10 mouse cellular contexts compared by ENCODE assay signal in genomic region chr11:79182881-79183280, GRCm38 (mm10). TPM values are rescaled to one million over a fixed set of nuclear protein-coding genes. Genes with fewer than 3 reads are reported as not detected.
A peak's percentile ranks its signal among the peaks of the same experiment; 100 is the strongest.
DNase-seq lines count a peak whose midpoint lies in the region; ATAC-seq and TF ChIP-seq lines count a peak whose summit lies in the region.
"Had no signal": no experiment of that assay in that cellular context is flagged by ENCODE, and none has a peak within 500 bp of the region (broad histone marks: within the 10 kb centered on the region; RNA-seq: fewer than 3 reads in every experiment).

No protein-coding gene starts in this region.

- no peak for TF ChIP-seq CTCF in testis, adult 2 months (IDR thresholded peaks at IDR 0.05; ENCODE audit: control insufficient read depth, insufficient read depth, insufficient replicate concordance, low read depth, low read length)
- no peak for TF ChIP-seq CTCF in liver, postnatal 0 days (IDR thresholded peaks at IDR 0.05; ENCODE audit: low read depth)

- H3K4me3 ChIP-seq in lung, embryonic 15.5 days: no peak overlapping the region
- H3K4me3 ChIP-seq in testis, adult 2 months (ENCODE audit: control insufficient read depth, low read depth, low read length): no peak overlapping the region
- no peak overlapping the region for H3K4me3 ChIP-seq in liver, postnatal 0 days (ENCODE audit: low read depth, low read length)
- H3K4me3 ChIP-seq: liver, embryonic 13.5 days; stomach, embryonic 15.5 days had no signal

- no peak overlapping the region for H3K9ac ChIP-seq in lung, embryonic 15.5 days
- no peak overlapping the region for H3K9ac ChIP-seq in liver, postnatal 0 days (replicated peaks)
- H3K9ac ChIP-seq: liver, embryonic 13.5 days; stomach, embryonic 15.5 days had no signal

- DNase-seq in left cerebral cortex, adult 11 months (ENCODE audit: low spot score): peak; percentile 75
- DNase-seq in left cerebral cortex, postnatal 4 days: no peak
- DNase-seq in layer of hippocampus, adult 11-12 months (ENCODE audit: low spot score): peak; percentile 76
- DNase-seq in liver, postnatal 0 days: no peak
- no peak for DNase-seq in kidney, postnatal 36 days
- DNase-seq: liver, embryonic 13.5 days had no signal

- H3K36me3 ChIP-seq in lung, embryonic 15.5 days: no peaks in the 10 kb centered on the region
- H3K36me3 ChIP-seq in testis, adult 2 months (ENCODE audit: control insufficient read depth, insufficient read depth, low read length): no peaks in the 10 kb centered on the region
- no peaks in the 10 kb centered on the region for H3K36me3 ChIP-seq in liver, postnatal 0 days (replicated peaks; ENCODE audit: insufficient read depth, low read length)
- H3K36me3 ChIP-seq: G1E; liver, embryonic 13.5 days; stomach, embryonic 15.5 days had no signal

- H3K27ac ChIP-seq in lung, embryonic 15.5 days: no peak overlapping the region
- peak overlapping the region; percentile 44; the same call in 1 of the 2 replicates for H3K27ac ChIP-seq in testis, adult 2 months (ENCODE audit: control insufficient read depth, insufficient read depth, low read depth, low read length)
- H3K27ac ChIP-seq in liver, postnatal 0 days (ENCODE audit: low read depth): no peak overlapping the region
- H3K27ac ChIP-seq: liver, embryonic 13.5 days; stomach, embryonic 15.5 days had no signal

- no peak for TF ChIP-seq POLR2A in testis, adult 2 months (IDR thresholded peaks at IDR 0.05; ENCODE audit: control insufficient read depth, low read depth, low read length)

- no peak for TF ChIP-seq EP300 in liver, postnatal 0 days (IDR thresholded peaks at IDR 0.05; ENCODE audit: low read depth)

- intact Hi-C loops in left cerebral cortex, postnatal 4 days (cut with DNase I): no loop called here

- ATAC-seq in lung, embryonic 15.5 days (ENCODE audit: borderline replicate concordance, extremely low read depth, low FRiP score, low TSS enrichment): 0 out of 2 replicates have a peak, but pooled peaks have one; percentile 33
- ATAC-seq in liver, postnatal 0 days: no peak

- H3K4me1 ChIP-seq in lung, embryonic 15.5 days: peaks cover 5% of the 10 kb centered on the region
- H3K4me1 ChIP-seq in testis, adult 2 months (ENCODE audit: control insufficient read depth, insufficient read depth, low read length): no peaks in the 10 kb centered on the region
- no peaks in the 10 kb centered on the region for H3K4me1 ChIP-seq in liver, postnatal 0 days (ENCODE audit: insufficient read depth)
- H3K4me1 ChIP-seq: liver, embryonic 13.5 days; stomach, embryonic 15.5 days had no signal

- H3K9me3 ChIP-seq in lung, embryonic 15.5 days: no peaks in the 10 kb centered on the region
- no peaks in the 10 kb centered on the region for H3K9me3 ChIP-seq in liver, postnatal 0 days (ENCODE audit: low read length)
- H3K9me3 ChIP-seq: G1E; liver, embryonic 13.5 days; stomach, embryonic 15.5 days had no signal

- 48% methylated on average over 12 of the region's 12 CpGs for WGBS in lung, embryonic 15.5 days
- WGBS in liver, postnatal 0 days (ENCODE audit: insufficient replicate concordance): 70% methylated on average over 12 of the region's 12 CpGs

- no peak overlapping the region for H3K4me2 ChIP-seq in lung, embryonic 15.5 days
- no peak overlapping the region for H3K4me2 ChIP-seq in liver, postnatal 0 days (ENCODE audit: low read depth, low read length)
- H3K4me2 ChIP-seq: liver, embryonic 13.5 days; stomach, embryonic 15.5 days had no signal

- H3K27me3 ChIP-seq in lung, embryonic 15.5 days: no peaks in the 10 kb centered on the region
- no peaks in the 10 kb centered on the region for H3K27me3 ChIP-seq in testis, adult 2 months (ENCODE audit: control insufficient read depth, insufficient read depth, low read length)
- no peaks in the 10 kb centered on the region for H3K27me3 ChIP-seq in liver, postnatal 0 days (ENCODE audit: insufficient read depth, low read length)
- H3K27me3 ChIP-seq: liver, embryonic 13.5 days; stomach, embryonic 15.5 days had no signal

RNA-seq across cellular contexts. Expression of gene Ksr1, which starts 36.7 kb away (rescaled TPM):
- total RNA-seq in left cerebral cortex, postnatal 4 days (2021): 10 to 100 TPM; 49.9 to 50.6 TPM
- 2.0 and 2.8 TPM in 2 replicates for polyA plus RNA-seq in lung, embryonic 15.5 days (2015; fragmentation: Nextera tagmentation; extraction: Ambion mirVana)
- polyA plus RNA-seq in testis, adult 2 months (2012; rRNA removed): 6.7 and 9.4 TPM in 2 replicates
- 0.81 and 1.0 TPM in 2 replicates for polyA plus RNA-seq in liver, postnatal 0 days (2015; fragmentation: Nextera tagmentation; extraction: Ambion mirVana)

Comparison
In these comparisons a context has a peak if more than half of its experiments do, and no peak if none do; other contexts are left out.
1. DNase-seq: peak in left cerebral cortex, adult 11 months (single experiment) and layer of hippocampus, adult 11-12 months (single experiment); none in left cerebral cortex, postnatal 4 days (single experiment), liver, postnatal 0 days (single experiment) and kidney, postnatal 36 days (0 of 2).